Mouse (Mus musculus): Measurements from ENCODE around the gene Fgb.

The Fgb gene

GRCm38 (mm10) chr3:83027546-83028251 lies 22.0 kb downstream of the Fgb start:
- no peak for DNase-seq (ENCODE audit: low read depth)

GRCm38 (mm10) chr3:83025475-83026301 lies 24.0 kb downstream of the Fgb start, which contains the start of gene Fga:
Fga (plus strand) TSS chr3:83026076.
- DNase-seq (ENCODE audit: low read depth): no peak

- DNase-seq (ENCODE audit: low read depth): no peak
Measured at GRCm38 (mm10) chr3:83025036-83025435, 24.6 kb downstream of the Fgb start.

- no peak for DNase-seq (ENCODE audit: low read depth)
Measured at GRCm38 (mm10) chr3:83021176-83021575, 28.5 kb downstream of the Fgb start.

- no peak for DNase-seq (ENCODE audit: low read depth)
Measured at GRCm38 (mm10) chr3:83020387-83020786, 29.3 kb downstream of the Fgb start.

- DNase-seq (ENCODE audit: low read depth): no peak
Measured at GRCm38 (mm10) chr3:83016236-83016635, 33.4 kb downstream of the Fgb start.

- DNase-seq (ENCODE audit: low read depth): no peak
Measured at GRCm38 (mm10) chr3:83013951-83014350, 35.7 kb downstream of the Fgb start.

GRCm38 (mm10) chr3:83012636-83013035 lies 37.0 kb downstream of the Fgb start:
- no peak for DNase-seq (ENCODE audit: low read depth)

- DNase-seq (ENCODE audit: low read depth): no peak
Measured at GRCm38 (mm10) chr3:83011565-83011964, 38.1 kb downstream of the Fgb start.

- no peak for DNase-seq (ENCODE audit: low read depth)
Measured at GRCm38 (mm10) chr3:83011136-83011535, 38.5 kb downstream of the Fgb start.

GRCm38 (mm10) chr3:83010291-83010690 lies 39.4 kb downstream of the Fgb start:
- DNase-seq (ENCODE audit: low read depth): no peak

- DNase-seq (ENCODE audit: low read depth): no peak
Measured at GRCm38 (mm10) chr3:83007557-83007956, 42.1 kb downstream of the Fgb start, which contains the start of gene Fgg. Fgg (plus strand) TSS chr3:83007724.

- DNase-seq (ENCODE audit: low read depth): no peak
Measured at GRCm38 (mm10) chr3:83004801-83005200, 44.9 kb downstream of the Fgb start.

GRCm38 (mm10) chr3:83003068-83003467 lies 46.6 kb downstream of the Fgb start:
- no peak for DNase-seq (ENCODE audit: low read depth)

- peak; percentile 76 for DNase-seq (ENCODE audit: low read depth)
Measured at GRCm38 (mm10) chr3:83002191-83002590, 47.5 kb downstream of the Fgb start.

- no peak for DNase-seq (ENCODE audit: low read depth)
Measured at GRCm38 (mm10) chr3:82999995-83000394, 49.7 kb downstream of the Fgb start.

GRCm38 (mm10) chr3:82998772-82999463 lies 50.7 kb downstream of the Fgb start:
- DNase-seq (ENCODE audit: low read depth): peak; percentile 87

GRCm38 (mm10) chr3:82996656-82997055 lies 53.0 kb downstream of the Fgb start:
- DNase-seq (ENCODE audit: low read depth): no peak

- peak; percentile 9 for DNase-seq (ENCODE audit: low read depth)
Measured at GRCm38 (mm10) chr3:82995368-82995767, 54.3 kb downstream of the Fgb start.

GRCm38 (mm10) chr3:82992956-82993355 lies 56.7 kb downstream of the Fgb start:
- DNase-seq (ENCODE audit: low read depth): no peak

GRCm38 (mm10) chr3:82991963-82992362 lies 57.7 kb downstream of the Fgb start:
- DNase-seq (ENCODE audit: low read depth): no peak
